Mouse (Mus musculus) G1E (cell line): ENCODE results near the gene Sec61b. TPM values are rescaled to one million over a fixed set of nuclear protein-coding genes. Genes with fewer than 3 reads are reported as not detected.
A peak's percentile ranks its signal among the peaks of the same experiment; 100 is the strongest.

Source experiments
- ATAC-seq: 2 replicates; pipeline ENCODE4 v1.8.0; 2016; ENCODE audit warnings: mild to moderate bottlenecking; ENCODE audit not compliant: insufficient number of reproducible peaks, poor library complexity, low FRiP score, severe bottlenecking; ENCODE audit errors: extremely low read depth
- DNase-seq: peaks from one replicate; pipeline ENCODE4 v3.0.0; 2012; ENCODE audit warnings: low spot score
- H3K27me3 ChIP-seq: 2 replicates; pipeline ENCODE4 v1.6.1; 2012; ENCODE audit warnings: mild to moderate bottlenecking, low read length, inconsistent platforms; ENCODE audit not compliant: insufficient read depth
- H3K36me3 ChIP-seq: replicated peaks from 2 replicates; pipeline ENCODE3; 2012; ENCODE audit warnings: mild to moderate bottlenecking, inconsistent platforms
- H3K4me1 ChIP-seq: 2 replicates; pipeline ENCODE4 v1.6.1; 2012; ENCODE audit warnings: low read depth, low read length, inconsistent platforms, mixed read lengths; ENCODE audit not compliant: insufficient read depth
- H3K4me3 ChIP-seq: 2 replicates; pipeline ENCODE4 v1.5.1; 2012; ENCODE audit warnings: low read depth, mild to moderate bottlenecking, inconsistent platforms, low read length, moderate library complexity, mixed read lengths
- H3K9me3 ChIP-seq: replicated peaks from 2 replicates; pipeline ENCODE4 v1.6.1; 2012; ENCODE audit warnings: inconsistent platforms
- CTCF ChIP-seq: IDR thresholded peaks from 2 replicates; pipeline ENCODE4 v1.5.1; 2012; ENCODE audit warnings: low read depth, low read length, inconsistent platforms, mixed read lengths
- GATA1 ChIP-seq: IDR thresholded peaks from 2 replicates; pipeline ENCODE4 v1.6.1; 2012; ENCODE audit warnings: borderline replicate concordance, low read length, inconsistent platforms, mixed read lengths
- GATA2 ChIP-seq: IDR thresholded peaks from 2 replicates; pipeline ENCODE4 v1.6.1; 2012; ENCODE audit warnings: low read depth, low read length, inconsistent platforms, borderline replicate concordance
- POLR2AphosphoS5 ChIP-seq: IDR thresholded peaks from 2 replicates; pipeline ENCODE4 v1.6.1; 2012; ENCODE audit warnings: low read depth, low read length, inconsistent platforms; ENCODE audit not compliant: insufficient replicate concordance
- TAL1 ChIP-seq: conservative IDR thresholded peaks from 2 replicates; pipeline ENCODE4 v1.6.1; 2012; ENCODE audit warnings: low read depth, low read length, inconsistent platforms, mixed read lengths
- polyA plus RNA-seq: library from polyadenylated mRNA; stranded (reverse); fragments of >175 nt; gene quantifications from 2 replicates; pipeline ENCODE4 v1.2.3, GENCODE M21; 2012
- total RNA-seq, 2 experiments: library from RNA; stranded (forward) in 1 of 2; stranded (reverse) in 1 of 2; fragments of 200-1000 nt in 1 of 2; fragments of >200 nt in 1 of 2; fragmentation: Nextera tagmentation in 1 of 2; gene quantifications; 2 replicates each; pipeline ENCODE4 v1.2.3; 2014 to 2017

Gene Sec61b
- total and polyA plus RNA-seq, 3 experiments = 75.2 to 145 (median 119) TPM

GRCm38 (mm10) chr4:47449116-47449515, 25.3 kb upstream of the Sec61b start:
- TF ChIP-seq GATA1 = no peak
- no peak for TF ChIP-seq GATA2
- TF ChIP-seq TAL1 = no peak
- no peak for TF ChIP-seq CTCF
- TF ChIP-seq POLR2AphosphoS5 = no peak
- ATAC-seq (no peak), DNase-seq (no peak)
- Histone ChIP-seq H3K27me3 (0 out of 2 replicates have a peak, but pooled peaks cover 2% of the 10 kb centered on the region), H3K36me3 (no peaks in the 10 kb centered on the region), H3K9me3 (no peaks in the 10 kb centered on the region), H3K4me1 (no peaks in the 10 kb centered on the region), H3K4me3 (no peak overlapping the region)

GRCm38 (mm10) chr4:47449586-47450522, 24.6 kb upstream of the Sec61b start:
- H3K4me1 ChIP-seq = no peaks in the 10 kb centered on the region
- H3K36me3 ChIP-seq = no peaks in the 10 kb centered on the region
- H3K9me3 ChIP-seq = no peaks in the 10 kb centered on the region
- ATAC-seq (no peak), DNase-seq (no peak)
- H3K4me3 ChIP-seq = no peak overlapping the region
- TF ChIP-seq TAL1 (no peak), GATA1 (no peak)
- H3K27me3 ChIP-seq = 0 out of 2 replicates have a peak, but pooled peaks cover 2% of the 10 kb centered on the region

GRCm38 (mm10) chr4:47467196-47467595, 7.3 kb upstream of the Sec61b start:
- Histone ChIP-seq H3K36me3 (peaks cover 64% of the 10 kb centered on the region), H3K4me3 (no peak overlapping the region), H3K9me3 (no peaks in the 10 kb centered on the region; the same call in 1 of the 2 replicates), H3K4me1 (peaks cover 12% of the 10 kb centered on the region), H3K27me3 (no peaks in the 10 kb centered on the region)
- no peak for ATAC-seq
- no peak for DNase-seq
- TF ChIP-seq CTCF (no peak), GATA2 (no peak), POLR2AphosphoS5 (no peak), GATA1 (no peak), TAL1 (no peak)

GRCm38 (mm10) chr4:47473586-47473967, 881 bp upstream of the Sec61b start:
- no peaks in the 10 kb centered on the region for H3K9me3 ChIP-seq
- H3K4me3 ChIP-seq = peak overlapping the region; percentile 98
- H3K27me3 ChIP-seq = no peaks in the 10 kb centered on the region
- DNase-seq (peak; percentile 59), ATAC-seq (no peak)
- peaks cover 69% of the 10 kb centered on the region for H3K36me3 ChIP-seq
- TF ChIP-seq CTCF = no peak
- TF ChIP-seq POLR2AphosphoS5 = no peak
- no peak for TF ChIP-seq GATA2
- TF ChIP-seq GATA1 = no peak
- TF ChIP-seq TAL1 = no peak
- H3K4me1 ChIP-seq = peaks cover 45% of the 10 kb centered on the region

- TF ChIP-seq GATA2 (no peak), GATA1 (no peak), CTCF (no peak), TAL1 (no peak), POLR2AphosphoS5 (no peak)
- peak overlapping the region; percentile 98 for H3K4me3 ChIP-seq
- DNase-seq = peak; percentile 4
- H3K4me1 ChIP-seq = peaks cover 43% of the 10 kb centered on the region
- no peak for ATAC-seq
- H3K27me3 ChIP-seq = no peaks in the 10 kb centered on the region
- peaks cover 68% of the 10 kb centered on the region for H3K36me3 ChIP-seq
- no peaks in the 10 kb centered on the region for H3K9me3 ChIP-seq
These were observed 529 bp downstream of the Sec61b start for GRCm38 (mm10) chr4:47474730-47475643.

GRCm38 (mm10) chr4:47477539-47477938, 3.1 kb downstream of the Sec61b start:
- Histone ChIP-seq H3K4me1 (peaks cover 31% of the 10 kb centered on the region), H3K4me3 (no peak overlapping the region), H3K36me3 (peaks cover 68% of the 10 kb centered on the region), H3K9me3 (no peaks in the 10 kb centered on the region), H3K27me3 (no peaks in the 10 kb centered on the region)
- TF ChIP-seq CTCF (no peak), GATA1 (no peak), TAL1 (no peak), GATA2 (no peak), POLR2AphosphoS5 (no peak)
- no peak for DNase-seq
- no peak for ATAC-seq
